Mouse (Mus musculus): ENCODE measurements at regions not wholly inside any gene's neighbourhood (a gene's known extent, or its start where the extent isn't known, plus 50 kb on each side); places are given as distances from the start of the nearest gene placed in this dataset.

GRCm38 (mm10) chr2:106513025-106513386 lies 180.1 kb upstream of the Mpped2 start:
- H3K27me3 ChIP-seq (ENCODE audit: control insufficient read depth in 1 of 2, insufficient read depth in 2 of 2, low read length in 2 of 2) = no peaks in the 10 kb centered on the region
- no peaks in the 10 kb centered on the region for H3K79me2 ChIP-seq (ENCODE audit: control insufficient read depth, insufficient read depth, low read length, poor library complexity)
- no peak overlapping the region for H3K27ac ChIP-seq (ENCODE audit: control insufficient read depth, low read depth, low read length)
- DNase-seq (ENCODE audit: low read depth, low spot score) = no peak
- no peaks in the 10 kb centered on the region for H3K4me1 ChIP-seq (ENCODE audit: control insufficient read depth in 1 of 2, insufficient read depth in 2 of 2, low read length in 2 of 2)
- H3K9ac ChIP-seq (ENCODE audit: control insufficient read depth, low read depth, low read length, poor library complexity, severe bottlenecking) = no peak overlapping the region
- H3K9me3 ChIP-seq (replicated peaks; ENCODE audit: insufficient read depth, low read length) = no peaks in the 10 kb centered on the region
- no peaks in the 10 kb centered on the region for H3K36me3 ChIP-seq (ENCODE audit: control insufficient read depth in 1 of 2, insufficient read depth in 2 of 2, low read length in 2 of 2)
- no peak overlapping the region for H3K4me3 ChIP-seq (ENCODE audit: control insufficient read depth in 1 of 2, insufficient read depth in 1 of 2, low read depth in 2 of 2, low read length in 2 of 2)
- no peak for TF ChIP-seq ZNF384 (IDR thresholded peaks at IDR 0.05; ENCODE audit: low read depth, low read length)
- TF ChIP-seq MYC (IDR thresholded peaks at IDR 0.05; ENCODE audit: low read depth, low read length) = no peak
- no peak for TF ChIP-seq UBTF (IDR thresholded peaks at IDR 0.05; ENCODE audit: borderline replicate concordance, insufficient read depth, low read depth, low read length)
- no peak for TF ChIP-seq GABPA (IDR thresholded peaks at IDR 0.05; ENCODE audit: low read depth, low read length)
- TF ChIP-seq ELF1 (IDR thresholded peaks at IDR 0.05; ENCODE audit: low read depth, low read length) = no peak
- no peak for TF ChIP-seq POLR2AphosphoS2 (IDR thresholded peaks at IDR 0.05; ENCODE audit: low read length)
- TF ChIP-seq ETS1 (IDR thresholded peaks at IDR 0.05; ENCODE audit: low read depth, low read length) = no peak
- no peak for TF ChIP-seq MEF2A (IDR thresholded peaks at IDR 0.05; ENCODE audit: extremely low read depth, insufficient replicate concordance, low read depth, low read length, poor library complexity, severe bottlenecking)
- TF ChIP-seq MAZ (IDR thresholded peaks at IDR 0.05; ENCODE audit: low read depth, low read length) = no peak
- TF ChIP-seq CHD2 (IDR thresholded peaks at IDR 0.05; ENCODE audit: low read length) = no peak
- no peak for TF ChIP-seq NELFE (IDR thresholded peaks at IDR 0.05; ENCODE audit: low read depth, low read length)
- TF ChIP-seq POLR2AphosphoS5 (IDR thresholded peaks at IDR 0.05; ENCODE audit: borderline replicate concordance, low read depth, low read length) = no peak
- TF ChIP-seq TAL1 (IDR thresholded peaks at IDR 0.05; ENCODE audit: low read length) = no peak
- no peak for TF ChIP-seq KAT2A (conservative IDR thresholded peaks at IDR 0.05; ENCODE audit: low read depth, low read length)
- TF ChIP-seq MAFK (IDR thresholded peaks at IDR 0.05; ENCODE audit: borderline replicate concordance, low read depth, low read length) = no peak
- no peak for TF ChIP-seq ZC3H11A (IDR thresholded peaks at IDR 0.05; ENCODE audit: low read depth, low read length)
- no peak for TF ChIP-seq GATA1 (IDR thresholded peaks at IDR 0.05; ENCODE audit: low read depth, low read length)

- TF ChIP-seq POLR2A (IDR thresholded peaks at IDR 0.05; ENCODE audit: control insufficient read depth in 1 of 2, insufficient read depth in 1 of 2, low read depth in 1 of 2, low read length in 2 of 2, poor library complexity in 1 of 2) = no peak
- no peak for TF ChIP-seq RAD21 (IDR thresholded peaks at IDR 0.05; ENCODE audit: low read depth, low read length)
- no peak for TF ChIP-seq KAT2A (conservative IDR thresholded peaks at IDR 0.05; ENCODE audit: low read depth, low read length)
- no peak for TF ChIP-seq MYB (IDR thresholded peaks at IDR 0.05; ENCODE audit: low read depth, low read length)
- no peak for TF ChIP-seq MYC (IDR thresholded peaks at IDR 0.05; ENCODE audit: low read depth, low read length)
- no peak for TF ChIP-seq ZKSCAN1 (IDR thresholded peaks at IDR 0.05; ENCODE audit: low read depth, low read length)
- TF ChIP-seq GATA1 (IDR thresholded peaks at IDR 0.05; ENCODE audit: low read depth, low read length) = no peak
- TF ChIP-seq POLR2AphosphoS5 (IDR thresholded peaks at IDR 0.05; ENCODE audit: borderline replicate concordance, low read depth, low read length) = no peak
- TF ChIP-seq POLR2AphosphoS2 (IDR thresholded peaks at IDR 0.05; ENCODE audit: low read length) = no peak
- no peak for TF ChIP-seq ZNF384 (IDR thresholded peaks at IDR 0.05; ENCODE audit: low read depth, low read length)
- TF ChIP-seq GABPA (IDR thresholded peaks at IDR 0.05; ENCODE audit: low read depth, low read length) = no peak
- no peak for TF ChIP-seq MAZ (IDR thresholded peaks at IDR 0.05; ENCODE audit: low read depth, low read length)
- TF ChIP-seq HCFC1 (IDR thresholded peaks at IDR 0.05; ENCODE audit: low read depth, low read length) = no peak
- no peak for TF ChIP-seq EP300 (IDR thresholded peaks at IDR 0.05; ENCODE audit: low read depth in 1 of 2, low read length in 2 of 2)
- no peak for TF ChIP-seq CTCF (IDR thresholded peaks at IDR 0.05 in 2 of 3, conservative IDR thresholded peaks at IDR 0.05 in 1 of 3; ENCODE audit: control insufficient read depth in 1 of 3, insufficient read depth in 1 of 3, low read depth in 2 of 3, low read length in 3 of 3, poor library complexity in 1 of 3, severe bottlenecking in 1 of 3)
- TF ChIP-seq MXI1 (IDR thresholded peaks at IDR 0.05; ENCODE audit: low read depth, low read length) = no peak
- no peaks in the 10 kb centered on the region for H3K36me3 ChIP-seq (ENCODE audit: control insufficient read depth in 1 of 2, insufficient read depth in 2 of 2, low read length in 2 of 2)
- H3K9ac ChIP-seq (ENCODE audit: control insufficient read depth, low read depth, low read length, poor library complexity, severe bottlenecking) = no peak overlapping the region
- DNase-seq (ENCODE audit: low read depth, low spot score) = no peak
- no peak overlapping the region for H3K4me3 ChIP-seq (ENCODE audit: control insufficient read depth in 1 of 2, insufficient read depth in 1 of 2, low read depth in 2 of 2, low read length in 2 of 2)
- no peak overlapping the region for H3K27ac ChIP-seq (ENCODE audit: control insufficient read depth, low read depth, low read length)
- no peaks in the 10 kb centered on the region for H3K27me3 ChIP-seq (ENCODE audit: control insufficient read depth in 1 of 2, insufficient read depth in 2 of 2, low read length in 2 of 2)
- no peaks in the 10 kb centered on the region for H3K79me2 ChIP-seq (ENCODE audit: control insufficient read depth, insufficient read depth, low read length, poor library complexity)
- H3K4me1 ChIP-seq (ENCODE audit: control insufficient read depth in 1 of 2, insufficient read depth in 2 of 2, low read length in 2 of 2) = no peaks in the 10 kb centered on the region
- H3K9me3 ChIP-seq (replicated peaks; ENCODE audit: insufficient read depth, low read length) = no peaks in the 10 kb centered on the region
Observed at GRCm38 (mm10) chr2:106517224-106517623, 175.8 kb upstream of the Mpped2 start.
